Mouse (Mus musculus): Measurements from ENCODE around the gene Cttn. TPM values are rescaled to one million over a fixed set of nuclear protein-coding genes. Genes with fewer than 3 reads are reported as not detected.

The Cttn gene
- polyA plus RNA-seq, 1 experiment from 2014 or later = 189 TPM

GRCm38 (mm10) chr7:144461246-144461902 lies 9.4 kb downstream of the Cttn start:
- peaks cover 53% of the 10 kb centered on the region for H3K36me3 ChIP-seq (ENCODE audit: control insufficient read depth, insufficient read depth)
- H3K4me2 ChIP-seq (ENCODE audit: low read length) = no peak overlapping the region
- H3K27me3 ChIP-seq (replicated peaks; ENCODE audit: control insufficient read depth, insufficient read depth, low read length) = no peaks in the 10 kb centered on the region
- H3K4me1 ChIP-seq (replicated peaks; ENCODE audit: control insufficient read depth, insufficient read depth, low read length) = no peaks in the 10 kb centered on the region
- H3K9ac ChIP-seq (replicated peaks; ENCODE audit: low read depth, low read length) = no peak overlapping the region
- H3K9me3 ChIP-seq (ENCODE audit: control insufficient read depth, low read length) = no peaks in the 10 kb centered on the region
- WGBS = 94% methylated on average over 6 of the region's 6 CpGs
- H3K4me3 ChIP-seq (replicated peaks; ENCODE audit: low read length) = no peak overlapping the region
- no peak for ATAC-seq
- no peak overlapping the region for H3K27ac ChIP-seq (ENCODE audit: low read length)

- Histone ChIP-seq H3K9me3 (ENCODE audit: control insufficient read depth, low read length) (no peaks in the 10 kb centered on the region), H3K36me3 (ENCODE audit: control insufficient read depth, insufficient read depth) (peaks cover 64% of the 10 kb centered on the region), H3K4me3 (replicated peaks; ENCODE audit: low read length) (no peak overlapping the region), H3K27ac (ENCODE audit: low read length) (no peak overlapping the region), H3K27me3 (replicated peaks; ENCODE audit: control insufficient read depth, insufficient read depth, low read length) (no peaks in the 10 kb centered on the region), H3K9ac (replicated peaks; ENCODE audit: low read depth, low read length) (no peak overlapping the region), H3K4me2 (ENCODE audit: low read length) (no peak overlapping the region), H3K4me1 (replicated peaks; ENCODE audit: control insufficient read depth, insufficient read depth, low read length) (no peaks in the 10 kb centered on the region)
- WGBS = 81% methylated on average over 1 of the region's 1 CpGs
- ATAC-seq = no peak
Measured at GRCm38 (mm10) chr7:144458881-144459280, 11.9 kb downstream of the Cttn start.

GRCm38 (mm10) chr7:144450661-144451060 lies 20.1 kb downstream of the Cttn start:
- Histone ChIP-seq H3K9ac (replicated peaks; ENCODE audit: low read depth, low read length) (no peak overlapping the region), H3K9me3 (ENCODE audit: control insufficient read depth, low read length) (no peaks in the 10 kb centered on the region), H3K36me3 (ENCODE audit: control insufficient read depth, insufficient read depth) (peaks cover 27% of the 10 kb centered on the region), H3K27me3 (replicated peaks; ENCODE audit: control insufficient read depth, insufficient read depth, low read length) (no peaks in the 10 kb centered on the region), H3K27ac (ENCODE audit: low read length) (no peak overlapping the region), H3K4me1 (replicated peaks; ENCODE audit: control insufficient read depth, insufficient read depth, low read length) (peaks cover 8% of the 10 kb centered on the region; the same call in 1 of the 2 replicates), H3K4me2 (ENCODE audit: low read length) (no peak overlapping the region), H3K4me3 (replicated peaks; ENCODE audit: low read length) (no peak overlapping the region)
- no peak for ATAC-seq
- 88% methylated on average over 9 of the region's 9 CpGs for WGBS

GRCm38 (mm10) chr7:144449637-144450570 lies 20.9 kb downstream of the Cttn start:
- no peaks in the 10 kb centered on the region for H3K27me3 ChIP-seq (replicated peaks; ENCODE audit: control insufficient read depth, insufficient read depth, low read length)
- peaks cover 8% of the 10 kb centered on the region; the same call in 1 of the 2 replicates for H3K4me1 ChIP-seq (replicated peaks; ENCODE audit: control insufficient read depth, insufficient read depth, low read length)
- H3K4me2 ChIP-seq (ENCODE audit: low read length) = no peak overlapping the region
- H3K36me3 ChIP-seq (ENCODE audit: control insufficient read depth, insufficient read depth) = peaks cover 27% of the 10 kb centered on the region
- ATAC-seq = peak; percentile 87
- no peak overlapping the region for H3K4me3 ChIP-seq (replicated peaks; ENCODE audit: low read length)
- 45% methylated on average over 13 of the region's 13 CpGs for WGBS
- no peak overlapping the region for H3K27ac ChIP-seq (ENCODE audit: low read length)
- no peak overlapping the region for H3K9ac ChIP-seq (replicated peaks; ENCODE audit: low read depth, low read length)
- no peaks in the 10 kb centered on the region for H3K9me3 ChIP-seq (ENCODE audit: control insufficient read depth, low read length)

- 83% methylated on average over 1 of the region's 1 CpGs for WGBS
- no peak for ATAC-seq
- Histone ChIP-seq H3K27me3 (replicated peaks; ENCODE audit: control insufficient read depth, insufficient read depth, low read length) (no peaks in the 10 kb centered on the region), H3K9ac (replicated peaks; ENCODE audit: low read depth, low read length) (no peak overlapping the region), H3K36me3 (ENCODE audit: control insufficient read depth, insufficient read depth) (peaks cover 25% of the 10 kb centered on the region), H3K4me1 (replicated peaks; ENCODE audit: control insufficient read depth, insufficient read depth, low read length) (peaks cover 8% of the 10 kb centered on the region; the same call in 1 of the 2 replicates), H3K27ac (ENCODE audit: low read length) (no peak overlapping the region), H3K9me3 (ENCODE audit: control insufficient read depth, low read length) (no peaks in the 10 kb centered on the region), H3K4me3 (replicated peaks; ENCODE audit: low read length) (no peak overlapping the region), H3K4me2 (ENCODE audit: low read length) (no peak overlapping the region)
Measured at GRCm38 (mm10) chr7:144448186-144448585, 22.6 kb downstream of the Cttn start.

- H3K36me3 ChIP-seq (ENCODE audit: control insufficient read depth, insufficient read depth) = peaks cover 23% of the 10 kb centered on the region
- H3K4me1 ChIP-seq (replicated peaks; ENCODE audit: control insufficient read depth, insufficient read depth, low read length) = peaks cover 8% of the 10 kb centered on the region; the same call in 1 of the 2 replicates
- H3K27ac ChIP-seq (ENCODE audit: low read length) = no peak overlapping the region
- ATAC-seq = no peak
- H3K4me3 ChIP-seq (replicated peaks; ENCODE audit: low read length) = no peak overlapping the region
- H3K9ac ChIP-seq (replicated peaks; ENCODE audit: low read depth, low read length) = no peak overlapping the region
- no peaks in the 10 kb centered on the region for H3K9me3 ChIP-seq (ENCODE audit: control insufficient read depth, low read length)
- no peaks in the 10 kb centered on the region for H3K27me3 ChIP-seq (replicated peaks; ENCODE audit: control insufficient read depth, insufficient read depth, low read length)
- no peak overlapping the region for H3K4me2 ChIP-seq (ENCODE audit: low read length)
- 88% methylated on average over 3 of the region's 3 CpGs for WGBS
Measured at GRCm38 (mm10) chr7:144447146-144447545, 23.7 kb downstream of the Cttn start.

- peaks cover 3% of the 10 kb centered on the region; the same call in 1 of the 2 replicates for H3K4me1 ChIP-seq (replicated peaks; ENCODE audit: control insufficient read depth, insufficient read depth, low read length)
- H3K36me3 ChIP-seq (ENCODE audit: control insufficient read depth, insufficient read depth) = peaks cover 32% of the 10 kb centered on the region
- no peak overlapping the region for H3K4me2 ChIP-seq (ENCODE audit: low read length)
- H3K27ac ChIP-seq (ENCODE audit: low read length) = no peak overlapping the region
- H3K9me3 ChIP-seq (ENCODE audit: control insufficient read depth, low read length) = no peaks in the 10 kb centered on the region
- no peak for ATAC-seq
- H3K27me3 ChIP-seq (replicated peaks; ENCODE audit: control insufficient read depth, insufficient read depth, low read length) = no peaks in the 10 kb centered on the region
- WGBS = 92% methylated on average over 7 of the region's 7 CpGs
- H3K4me3 ChIP-seq (replicated peaks; ENCODE audit: low read length) = no peak overlapping the region
- no peak overlapping the region for H3K9ac ChIP-seq (replicated peaks; ENCODE audit: low read depth, low read length)
Measured at GRCm38 (mm10) chr7:144444788-144445187, 26.0 kb downstream of the Cttn start.

GRCm38 (mm10) chr7:144441976-144442375 lies 28.8 kb downstream of the Cttn start:
- Histone ChIP-seq H3K4me2 (ENCODE audit: low read length) (no peak overlapping the region), H3K9ac (replicated peaks; ENCODE audit: low read depth, low read length) (no peak overlapping the region), H3K4me1 (replicated peaks; ENCODE audit: control insufficient read depth, insufficient read depth, low read length) (no peaks in the 10 kb centered on the region), H3K27me3 (replicated peaks; ENCODE audit: control insufficient read depth, insufficient read depth, low read length) (no peaks in the 10 kb centered on the region), H3K27ac (ENCODE audit: low read length) (no peak overlapping the region), H3K4me3 (replicated peaks; ENCODE audit: low read length) (no peak overlapping the region), H3K36me3 (ENCODE audit: control insufficient read depth, insufficient read depth) (peaks cover 45% of the 10 kb centered on the region), H3K9me3 (ENCODE audit: control insufficient read depth, low read length) (no peaks in the 10 kb centered on the region)
- ATAC-seq = no peak
- 90% methylated on average over 4 of the region's 4 CpGs for WGBS

GRCm38 (mm10) chr7:144441466-144441865 lies 29.3 kb downstream of the Cttn start:
- H3K4me2 ChIP-seq (ENCODE audit: low read length) = no peak overlapping the region
- peaks cover 48% of the 10 kb centered on the region for H3K36me3 ChIP-seq (ENCODE audit: control insufficient read depth, insufficient read depth)
- no peaks in the 10 kb centered on the region for H3K27me3 ChIP-seq (replicated peaks; ENCODE audit: control insufficient read depth, insufficient read depth, low read length)
- H3K4me3 ChIP-seq (replicated peaks; ENCODE audit: low read length) = no peak overlapping the region
- WGBS = 91% methylated on average over 11 of the region's 11 CpGs
- ATAC-seq = no peak
- no peak overlapping the region for H3K27ac ChIP-seq (ENCODE audit: low read length)
- H3K9me3 ChIP-seq (ENCODE audit: control insufficient read depth, low read length) = no peaks in the 10 kb centered on the region
- H3K9ac ChIP-seq (replicated peaks; ENCODE audit: low read depth, low read length) = no peak overlapping the region
- H3K4me1 ChIP-seq (replicated peaks; ENCODE audit: control insufficient read depth, insufficient read depth, low read length) = no peaks in the 10 kb centered on the region

Measured in forebrain, embryonic 16.5 days (tissue).